Mouse (Mus musculus): ENCODE results near the gene Fbxw11.

The Fbxw11 gene

DNA sequence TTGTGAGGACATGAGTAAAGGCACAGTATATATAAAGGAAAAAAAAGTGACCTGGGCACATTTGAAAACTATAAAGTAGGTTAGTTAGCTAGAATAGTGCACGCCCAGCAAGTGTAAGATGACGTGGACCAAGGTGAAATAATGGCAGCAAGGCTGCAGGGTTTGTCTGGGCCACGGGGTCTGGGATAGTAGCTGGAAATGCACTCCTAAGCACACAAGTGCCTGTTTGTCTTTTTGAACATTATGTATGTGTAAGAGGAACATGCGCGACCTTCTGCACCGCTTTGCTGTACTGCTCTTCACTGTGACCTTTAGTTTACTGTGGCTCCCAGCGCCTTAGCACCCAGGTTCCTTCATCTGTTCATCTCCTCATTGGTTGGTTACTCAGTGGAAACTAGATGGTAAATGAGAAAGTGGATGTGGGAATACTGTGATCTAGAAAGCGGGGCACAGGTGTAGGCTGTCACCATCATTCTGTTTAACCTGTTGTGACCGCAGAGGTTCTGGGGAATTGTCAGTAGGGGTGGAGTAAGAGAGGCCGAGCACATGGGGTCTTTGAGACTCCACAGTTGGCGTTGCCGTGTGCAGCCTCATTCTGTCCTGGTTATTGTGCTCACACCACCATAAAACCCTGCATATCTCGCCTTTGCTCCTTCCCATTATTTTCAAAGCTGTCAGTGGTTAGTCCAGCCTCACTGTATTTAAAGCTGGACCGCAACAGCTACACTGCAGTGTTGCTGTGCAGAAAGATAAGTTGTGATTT, 66.4 kb downstream of the Fbxw11 start:
- in situ Hi-C loops (cut with MboI) = loop anchor here (25.0 kb wide), 1 partner anchor 428 kb away; the partner anchor contains the start of gene Fgf18

DNA sequence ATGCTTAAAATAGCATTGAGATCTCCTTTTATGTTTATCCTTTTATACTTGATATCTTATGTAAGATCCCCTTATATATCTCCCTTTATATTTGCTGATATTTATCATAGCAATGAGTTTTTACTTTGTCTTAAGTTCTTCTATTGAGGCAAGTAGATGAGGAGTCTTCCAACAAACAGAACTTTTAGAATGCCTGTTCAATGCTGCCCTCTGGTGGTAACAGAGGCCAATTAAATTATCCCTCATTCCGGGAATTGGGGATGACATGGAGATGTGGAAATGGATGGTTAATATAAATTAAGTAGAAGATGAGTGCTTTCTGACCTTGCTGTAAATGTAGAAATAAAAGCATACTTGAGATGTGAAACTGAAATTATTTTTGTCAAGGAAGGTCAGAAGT, 67.0 kb downstream of the Fbxw11 start:
- in situ Hi-C loops (cut with MboI) = loop anchor here (25.0 kb wide), 1 partner anchor 428 kb away; the partner anchor contains the start of gene Fgf18

DNA sequence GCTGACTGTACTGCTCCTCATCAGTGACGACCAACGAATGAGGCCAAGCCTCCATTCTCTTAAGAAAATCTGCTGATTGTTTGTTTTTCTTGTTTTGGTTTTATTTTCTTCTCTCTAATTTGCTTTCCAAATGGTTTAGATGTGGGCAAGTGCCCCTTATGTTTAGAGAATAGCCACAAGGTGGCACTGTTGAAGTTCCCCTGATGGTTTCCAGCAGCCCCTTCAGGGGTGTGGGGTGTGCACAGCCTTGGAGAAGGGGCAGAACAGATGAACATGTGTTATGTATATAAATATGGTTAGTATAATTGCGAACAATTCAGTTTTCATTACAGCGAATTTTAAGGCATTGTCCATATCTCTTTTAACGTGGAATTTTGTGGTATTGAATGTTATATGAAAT, 71.7 kb downstream of the Fbxw11 start:
- in situ Hi-C loops (cut with MboI) = loop anchor here (25.0 kb wide), 1 partner anchor 423 kb away; the partner anchor contains the start of gene Fgf18

DNA sequence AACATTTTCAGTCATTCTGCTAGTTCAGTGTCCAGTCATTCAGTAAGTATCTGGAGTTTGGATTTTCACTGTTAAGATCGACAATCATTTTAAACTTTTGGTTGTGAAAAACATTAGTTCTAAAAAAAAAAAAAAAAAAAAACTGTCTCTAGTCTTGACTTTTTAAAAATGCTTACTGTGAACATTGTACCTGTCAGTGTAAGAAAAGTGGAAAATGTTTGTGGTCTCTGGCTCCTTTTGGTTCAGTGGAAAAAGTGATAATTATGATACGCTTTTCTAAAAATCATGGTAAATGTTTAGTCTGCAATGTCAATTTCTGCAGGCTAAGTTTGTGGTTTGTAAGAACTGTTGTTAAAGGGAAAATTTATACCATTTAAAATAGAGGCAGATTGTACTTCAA, 72.4 kb downstream of the Fbxw11 start:
- in situ Hi-C loops (cut with MboI) = loop anchor here (25.0 kb wide), 1 partner anchor 422 kb away; the partner anchor contains the start of gene Fgf18

DNA sequence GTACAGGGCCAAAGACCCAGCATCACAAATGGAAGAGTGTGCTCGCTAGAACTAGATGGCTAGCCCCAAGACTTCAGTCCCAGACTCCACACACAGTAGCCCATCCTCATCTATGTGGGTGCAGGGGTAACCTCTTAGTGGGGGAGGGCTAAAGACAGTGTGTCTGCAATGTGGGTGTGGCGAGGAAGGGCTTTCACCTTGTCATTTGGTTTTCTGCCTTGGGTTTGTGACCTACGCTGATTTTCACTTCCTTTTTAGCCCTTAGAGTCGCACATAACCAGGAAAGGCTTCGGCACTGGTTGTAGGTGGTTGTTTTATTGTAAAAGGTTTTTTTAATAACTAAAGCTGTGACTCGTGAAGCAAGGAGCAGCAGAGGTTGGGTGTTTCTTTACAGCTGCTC, 73.0 kb downstream of the Fbxw11 start:
- in situ Hi-C loops (cut with MboI) = loop anchor here (25.0 kb wide), 1 partner anchor 422 kb away; the partner anchor contains the start of gene Fgf18

DNA sequence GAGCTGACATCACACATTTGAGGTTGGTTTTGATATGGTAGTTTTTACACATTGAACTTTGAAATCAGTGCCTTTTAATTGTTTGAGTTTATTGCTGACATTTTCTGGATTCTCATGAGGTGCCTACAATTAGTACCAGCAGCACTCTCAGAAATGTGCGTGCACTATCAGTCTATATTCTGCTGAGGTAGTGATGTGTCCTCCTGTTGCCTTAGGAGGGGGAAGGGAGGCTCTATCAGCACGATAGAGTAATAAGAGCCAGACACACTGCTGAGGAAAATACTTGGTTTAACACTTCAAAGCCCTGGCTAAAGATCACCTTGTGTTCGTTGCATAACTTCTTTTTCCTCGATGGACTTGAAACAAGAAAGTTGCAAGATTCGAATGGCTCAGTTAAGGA, 73.4 kb downstream of the Fbxw11 start:
- in situ Hi-C loops (cut with MboI) = loop anchor here (25.0 kb wide), 1 partner anchor 421 kb away; the partner anchor contains the start of gene Fgf18

DNA sequence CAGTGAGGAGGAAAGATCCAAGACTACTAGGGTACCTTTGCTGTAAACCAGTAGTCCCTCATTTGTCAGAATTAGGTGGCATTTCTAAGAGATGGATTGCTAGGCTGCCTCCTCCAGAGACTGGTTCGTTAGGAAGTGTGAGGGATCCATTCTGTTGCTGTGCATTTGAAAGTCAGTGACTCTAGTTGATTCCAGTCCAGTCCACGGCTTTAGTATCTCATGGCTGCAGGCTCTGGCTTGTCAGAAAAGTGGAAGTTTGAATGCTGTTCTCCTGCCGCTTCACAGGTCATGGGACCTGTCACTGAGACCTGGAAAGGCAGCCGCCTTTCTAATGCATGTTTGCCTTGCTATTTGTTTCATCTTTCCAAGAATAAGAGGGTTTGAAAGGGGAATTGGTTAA, 74.4 kb downstream of the Fbxw11 start:
- in situ Hi-C loops (cut with MboI) = loop anchor here (25.0 kb wide), 1 partner anchor 420 kb away; the partner anchor contains the start of gene Fgf18

DNA sequence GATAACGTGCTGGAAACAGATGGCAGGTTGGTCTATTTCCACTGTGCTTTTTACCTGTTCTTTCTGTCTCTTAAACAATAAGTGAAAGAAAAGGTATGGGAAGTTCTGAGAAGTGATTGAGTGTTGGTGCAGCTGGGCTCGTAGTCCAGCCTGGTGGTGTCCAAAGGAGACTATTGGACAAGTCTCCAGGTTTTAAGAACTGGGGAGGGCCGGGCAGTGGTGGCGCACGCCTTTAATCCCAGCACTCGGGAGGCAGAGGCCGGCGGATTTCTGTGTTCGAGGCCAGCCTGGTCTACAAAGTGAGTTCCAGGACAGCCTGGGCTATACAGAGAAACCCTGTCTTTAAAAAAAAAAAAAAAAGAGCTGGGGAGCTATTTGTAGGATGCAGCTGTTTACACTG, 75.2 kb downstream of the Fbxw11 start:
- in situ Hi-C loops (cut with MboI) = loop anchor here (25.0 kb wide), 1 partner anchor 420 kb away; the partner anchor contains the start of gene Fgf18

DNA sequence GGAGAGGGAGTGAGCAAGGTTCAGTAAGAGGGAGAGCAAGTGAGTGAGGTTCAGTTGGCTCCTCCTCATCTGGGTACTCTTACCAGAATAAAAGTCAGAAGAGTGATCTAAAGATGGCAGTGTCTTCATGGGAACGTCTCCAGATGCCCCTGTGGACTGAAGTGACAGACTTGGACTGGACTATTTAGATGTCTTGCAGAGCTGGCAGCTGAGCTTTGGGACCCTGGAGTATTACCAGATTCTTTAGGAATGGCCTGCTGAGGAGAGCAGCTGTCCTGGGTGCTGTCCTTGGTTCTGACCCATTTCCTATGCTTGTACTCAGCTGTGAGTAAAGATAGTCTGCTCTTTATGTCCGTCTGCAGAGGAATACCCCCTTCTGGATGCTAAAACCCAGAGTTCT, 75.8 kb downstream of the Fbxw11 start:
- in situ Hi-C loops (cut with MboI) = loop anchor here (25.0 kb wide), 1 partner anchor 419 kb away; the partner anchor contains the start of gene Fgf18

DNA sequence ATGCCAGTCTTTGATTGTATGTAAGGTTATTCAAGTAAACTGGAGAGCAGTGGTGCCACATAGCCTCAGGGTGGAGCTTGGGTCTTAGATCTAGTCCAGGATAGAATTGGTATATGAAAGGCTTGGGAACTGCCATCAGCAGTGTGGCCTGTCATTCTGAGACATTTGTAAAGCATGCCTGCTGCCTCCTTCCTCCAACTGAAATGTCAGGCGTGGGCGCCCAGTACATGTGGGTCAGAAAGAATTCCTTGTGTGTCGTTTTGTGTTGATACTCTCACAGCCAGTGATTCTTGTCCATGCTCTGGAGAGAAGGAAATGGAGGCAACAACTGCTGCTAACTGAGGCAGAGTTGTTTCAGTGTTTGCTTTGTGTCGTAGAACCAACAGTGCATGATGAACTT, 76.5 kb downstream of the Fbxw11 start:
- in situ Hi-C loops (cut with MboI) = loop anchor here (25.0 kb wide), 1 partner anchor 418 kb away; the partner anchor contains the start of gene Fgf18

DNA sequence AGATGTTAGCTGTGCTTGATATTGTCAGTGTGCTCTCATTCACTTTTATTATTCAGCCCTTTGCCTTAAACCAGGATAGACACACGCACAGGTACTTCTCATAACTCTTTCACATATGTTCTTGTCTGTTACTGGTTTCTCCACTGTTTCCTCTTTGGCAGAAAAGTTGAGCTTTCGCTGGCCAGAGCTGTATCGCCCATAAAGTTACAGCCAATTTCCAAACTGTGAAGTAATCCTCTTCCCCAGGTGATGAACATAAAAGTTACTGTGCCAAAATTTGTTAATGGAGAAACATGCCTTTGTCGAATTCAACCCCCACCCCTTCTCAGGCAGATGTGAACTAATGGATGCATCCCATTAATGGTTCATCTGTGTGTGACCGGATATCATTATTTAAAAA, 80.1 kb downstream of the Fbxw11 start:
- in situ Hi-C loops (cut with MboI) = loop anchor here (25.0 kb wide), 1 partner anchor 415 kb away; the partner anchor contains the start of gene Fgf18

DNA sequence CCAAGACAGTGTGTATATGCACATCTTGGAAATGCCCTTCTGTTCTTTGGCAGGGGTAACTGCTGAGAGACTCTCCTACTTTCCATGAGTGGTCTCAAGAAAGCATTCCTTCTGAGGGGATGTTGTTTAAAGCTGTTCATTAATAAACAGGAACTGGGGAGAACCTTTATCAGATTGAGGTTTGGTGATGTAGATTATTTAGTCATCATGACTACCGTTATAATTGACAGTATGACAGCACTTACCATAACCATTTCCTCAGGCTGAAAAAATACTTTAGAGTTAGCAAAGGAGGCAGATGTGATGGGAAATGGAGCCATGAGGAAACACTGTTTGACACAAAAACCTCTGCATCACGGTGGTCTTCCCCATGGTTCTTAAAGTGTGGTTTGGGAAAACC, 80.8 kb downstream of the Fbxw11 start:
- in situ Hi-C loops (cut with MboI) = loop anchor here (25.0 kb wide), 1 partner anchor 414 kb away; the partner anchor contains the start of gene Fgf18

DNA sequence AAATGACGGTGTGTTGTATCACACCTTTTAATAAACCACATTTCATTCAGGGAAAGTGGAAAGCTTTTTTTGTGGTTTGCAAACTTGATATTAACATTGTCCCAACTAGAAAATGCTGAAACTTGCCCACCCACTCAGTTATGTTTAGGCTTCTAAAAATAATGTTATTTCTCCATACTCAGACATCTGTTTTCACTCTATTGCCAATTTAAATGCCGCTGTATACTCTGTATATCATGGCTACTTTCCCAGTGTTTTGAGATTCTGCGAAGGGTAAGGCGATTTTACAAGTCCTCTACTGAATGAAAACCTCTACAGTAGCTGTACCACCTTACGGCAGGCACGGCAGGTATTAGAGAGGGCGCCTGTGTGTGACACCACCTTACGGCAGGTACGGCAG, 82.6 kb downstream of the Fbxw11 start:
- in situ Hi-C loops (cut with MboI) = no loop called here

DNA sequence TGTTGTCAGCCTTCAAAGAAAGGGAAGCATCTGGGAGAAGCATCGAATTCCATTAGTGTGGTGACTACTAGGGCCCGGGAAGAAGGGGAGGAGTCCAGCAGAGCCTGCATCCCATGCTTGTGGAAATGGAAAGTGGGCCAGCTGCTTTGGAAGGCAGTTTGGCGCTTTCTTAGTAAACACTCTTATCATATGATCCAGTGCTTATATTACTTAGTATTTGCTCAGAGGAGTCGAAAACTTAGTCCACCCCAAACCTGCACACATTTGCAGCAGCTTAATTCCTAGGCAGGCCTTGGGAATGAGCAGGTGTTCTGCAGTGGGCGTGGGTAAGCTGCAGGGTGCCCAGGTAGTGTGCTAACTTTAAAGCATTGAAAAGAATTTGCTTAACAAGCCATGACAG, 89.9 kb downstream of the Fbxw11 start:
- in situ Hi-C loops (cut with MboI) = no loop called here

DNA sequence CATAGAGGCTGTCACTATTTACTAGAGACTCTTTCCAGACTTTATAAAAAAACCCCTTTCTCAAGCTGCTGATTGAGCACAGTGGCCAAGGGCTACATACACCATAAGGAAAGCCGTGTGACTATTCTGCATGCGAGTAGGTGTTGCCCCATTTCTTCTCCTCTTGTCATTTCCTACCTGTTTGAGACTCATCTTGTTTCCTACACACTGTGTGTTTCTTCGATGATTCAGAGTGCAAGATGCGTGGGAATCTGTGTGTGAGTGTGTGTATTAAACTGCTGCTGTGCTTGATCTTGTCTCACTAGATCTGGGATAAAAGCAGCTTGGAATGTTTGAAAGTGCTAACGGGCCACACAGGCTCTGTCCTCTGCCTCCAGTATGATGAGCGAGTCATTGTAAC, 90.7 kb downstream of the Fbxw11 start:
- in situ Hi-C loops (cut with MboI) = no loop called here

DNA sequence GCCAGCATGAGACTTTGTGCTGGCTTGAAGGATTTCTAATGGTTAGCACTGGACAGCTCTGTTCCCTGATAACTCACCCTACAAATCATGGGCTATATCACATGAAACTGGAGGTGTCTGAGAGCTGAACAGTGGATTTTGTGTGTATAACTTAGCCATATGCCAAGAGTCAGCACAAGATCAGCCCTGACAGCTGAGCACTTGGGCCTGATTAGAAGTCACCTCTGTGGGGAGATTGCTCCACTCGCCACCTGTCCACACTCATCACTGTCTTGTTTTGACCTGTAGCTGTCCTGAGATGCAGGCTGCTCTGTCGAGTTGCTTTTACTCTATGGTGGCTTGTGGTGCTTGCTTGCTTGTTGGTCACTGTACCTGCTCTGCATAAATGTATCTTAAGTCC, 93.8 kb downstream of the Fbxw11 start:
- in situ Hi-C loops (cut with MboI) = no loop called here

DNA sequence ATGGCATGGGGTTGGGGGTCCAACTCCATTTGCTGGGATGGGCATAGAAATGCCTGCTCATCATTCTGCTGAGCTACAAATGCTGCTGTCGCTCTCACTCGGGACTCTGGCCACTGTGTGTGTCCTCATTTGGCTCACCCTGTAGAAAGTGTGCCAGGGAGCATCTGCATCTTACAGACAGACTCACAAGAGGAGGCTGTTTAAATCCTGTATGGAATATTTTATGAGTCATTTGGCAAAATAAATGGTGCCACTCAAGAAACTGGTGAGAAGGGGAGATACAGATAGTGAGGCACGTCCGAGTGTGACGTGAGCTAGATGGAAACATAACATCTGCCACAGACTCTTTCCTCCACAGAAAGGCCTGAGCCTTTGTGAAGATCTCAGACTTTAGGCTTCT, 95.2 kb downstream of the Fbxw11 start:
- in situ Hi-C loops (cut with MboI) = no loop called here

DNA sequence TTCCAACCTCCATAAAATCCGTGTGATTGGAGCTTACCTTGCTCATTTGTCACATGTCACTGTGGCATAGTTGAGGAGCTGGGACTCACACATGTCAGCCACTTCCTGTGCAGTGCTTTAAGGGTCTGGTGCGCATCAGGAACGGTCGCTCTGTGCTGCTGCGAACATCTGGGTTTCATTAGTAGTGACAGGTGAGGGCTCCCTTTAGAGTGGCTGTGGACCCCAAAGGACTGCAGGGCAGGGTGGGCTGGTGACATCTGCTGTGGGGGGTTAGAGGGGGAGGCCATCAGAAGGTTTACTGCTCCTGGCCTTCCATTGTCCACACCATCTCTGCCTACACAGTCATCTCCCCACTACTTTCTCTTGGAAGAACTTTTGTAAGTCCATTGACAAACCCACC, 101.4 kb downstream of the Fbxw11 start:
- in situ Hi-C loops (cut with MboI) = no loop called here

DNA sequence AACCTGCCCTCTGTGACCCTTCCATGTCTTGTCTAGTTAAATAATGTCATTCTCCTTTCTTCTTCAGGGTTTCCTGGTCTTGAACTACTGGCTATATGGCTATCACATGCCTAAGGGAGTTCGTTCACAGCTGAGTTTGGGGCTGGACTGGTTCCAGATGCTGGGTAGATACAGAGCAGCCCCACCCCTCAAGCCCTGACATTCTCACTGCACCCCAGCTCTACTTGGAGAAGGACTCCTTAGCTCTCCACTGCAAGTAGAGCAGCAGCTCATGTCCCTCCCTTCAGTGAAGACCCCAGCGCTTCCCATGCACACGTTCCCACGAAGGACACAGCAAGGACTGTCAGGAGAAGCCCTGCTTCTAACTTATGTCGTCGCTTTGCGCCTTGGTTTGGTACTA, 101.9 kb downstream of the Fbxw11 start:
- in situ Hi-C loops (cut with MboI) = no loop called here

DNA sequence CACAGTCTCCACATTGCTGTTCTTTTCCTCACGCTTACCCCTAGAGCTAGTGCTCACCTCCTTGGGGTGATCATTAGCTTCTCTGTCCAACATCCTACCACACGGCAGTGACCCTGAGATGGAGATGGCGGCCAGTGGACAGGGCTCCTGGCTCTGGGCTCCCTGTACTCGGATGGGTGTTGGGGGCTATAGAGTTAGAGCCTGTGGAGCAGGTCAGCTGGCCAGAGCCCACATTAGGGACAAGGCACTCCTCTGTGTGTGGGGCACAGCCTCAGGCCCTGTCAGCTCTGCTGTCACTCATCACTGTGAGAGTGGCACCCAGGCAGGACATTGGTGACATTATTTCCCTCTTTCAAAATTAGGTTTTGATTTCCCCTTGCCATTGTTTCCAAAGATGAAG, 102.9 kb downstream of the Fbxw11 start:
- in situ Hi-C loops (cut with MboI) = no loop called here

DNA sequence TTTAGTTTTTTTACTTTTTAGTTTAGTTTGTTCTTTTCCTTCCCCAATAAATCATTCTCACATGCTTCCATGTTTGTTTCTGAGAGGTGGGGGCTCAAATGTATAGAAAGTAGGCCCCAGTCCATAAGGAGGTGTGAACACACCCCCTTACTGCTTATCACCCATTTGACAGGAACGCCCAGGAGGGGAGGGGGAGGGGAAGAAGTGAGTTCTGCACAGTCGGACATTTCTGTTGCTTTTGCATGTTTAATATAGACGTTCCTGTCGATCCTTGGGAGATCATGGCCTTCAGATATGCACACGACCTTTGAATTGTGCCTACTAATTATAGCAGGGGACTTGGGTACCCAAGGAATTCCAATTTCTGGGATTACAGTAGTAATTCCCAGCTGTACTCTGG, 103.5 kb downstream of the Fbxw11 start:
- in situ Hi-C loops (cut with MboI) = no loop called here

DNA sequence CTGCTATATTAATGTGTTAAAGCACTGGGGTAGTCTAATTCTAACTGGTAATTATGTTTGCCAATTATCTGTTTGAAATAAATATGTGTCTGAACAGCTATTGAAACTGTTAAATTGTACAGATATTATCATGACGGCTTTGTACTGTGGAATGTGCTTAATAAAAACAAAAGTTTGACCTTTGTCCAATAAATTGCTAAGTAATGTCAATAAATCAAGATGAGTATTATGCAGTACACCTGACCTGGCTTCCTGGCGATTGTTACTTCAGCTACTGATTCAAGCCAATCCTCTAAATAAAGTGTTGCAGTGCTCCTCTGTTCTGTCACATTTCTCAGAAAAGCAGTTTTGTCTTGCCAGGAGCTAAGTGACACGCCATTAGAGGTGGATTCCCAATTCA, 104.0 kb downstream of the Fbxw11 start:
- in situ Hi-C loops (cut with MboI) = no loop called here

DNA sequence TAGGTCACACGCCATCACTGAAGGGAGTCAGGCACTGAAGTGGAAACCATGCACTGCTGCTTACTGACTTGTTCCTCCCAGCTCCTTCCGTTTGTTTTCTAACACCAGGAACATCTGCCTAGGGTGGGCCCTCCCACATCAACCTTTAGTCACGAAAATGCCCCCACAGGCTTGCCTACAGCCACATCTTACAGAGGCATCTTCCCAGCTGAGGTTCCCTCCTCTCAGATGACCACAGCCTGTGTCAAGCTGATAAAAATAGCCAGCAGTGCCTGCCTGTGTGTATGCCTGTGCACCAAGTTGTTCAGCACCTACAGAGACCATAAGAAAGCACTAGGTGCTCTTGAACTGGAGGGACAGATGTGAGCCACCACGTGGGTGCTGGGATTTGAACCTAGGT, 106.3 kb downstream of the Fbxw11 start:
- in situ Hi-C loops (cut with MboI) = no loop called here

Data from mature B cell (primary cell).